Mouse (Mus musculus) macrophage (primary cell): ENCODE data around the gene Bpifb9a. TPM values are rescaled to one million over a fixed set of nuclear protein-coding genes. Genes with fewer than 3 reads are reported as not detected.
"Not testable (repeated sequence)": the region's sequence is repeated elsewhere in the genome, so short reads cannot be mapped to it uniquely, and the experiment has no call there.

Source experiments
- H3K27ac ChIP-seq: fragments of 350-480 bp; formaldehyde crosslinking; 2 replicates; pipeline ENCODE4 v1.9.0; 2021
- H3K36me3 ChIP-seq: fragments of 350-480 bp; formaldehyde crosslinking; 2 replicates; pipeline ENCODE4 v1.9.0; 2021; ENCODE audit errors: inconsistent target
- H3K4me3 ChIP-seq: fragments of 350-480 bp; formaldehyde crosslinking; 2 replicates; pipeline ENCODE4 v1.9.0; 2021; ENCODE audit errors: inconsistent target
- H3K79me2 ChIP-seq: fragments of 350-480 bp; formaldehyde crosslinking; 2 replicates; pipeline ENCODE4 v1.9.0; 2021; ENCODE audit errors: inconsistent target
- WGBS: methylation state at CpG from one replicate; pipeline ENCODE4 v1.1.7; 2026; ENCODE audit warnings: inconsistent platforms; ENCODE audit not compliant: missing documents; 5-methylcytosine and 5-hydroxymethylcytosine counted together
- polyA plus RNA-seq: library from polyadenylated mRNA; stranded (reverse); fragments of 250-400 nt; gene quantifications from 3 replicates; pipeline ENCODE4 v1.2.4, GENCODE M21; 2018; ENCODE audit warnings: inconsistent platforms
- total RNA-seq, 78 experiments: library from RNA; depleted of rRNA; stranded (reverse); fragments of 250-400 nt; gene quantifications; 1 replicate in 9 of 78; 2 replicates in 24 of 78; 3 replicates in 43 of 78; 4 replicates in 2 of 78; pipeline ENCODE4 v1.2.4; 2018; ENCODE audit warnings: inconsistent platforms in 56 of 78

Bpifb9a gene
- not detected for total RNA-seq (2018; cell fraction: chromatin; rRNA removed)
- total RNA-seq (2018; cell fraction: cytosol; rRNA removed): not detected
- total RNA-seq (2018; cell fraction: nucleus; rRNA removed): not detected
- not detected in 3 replicates for polyA plus RNA-seq

- H3K79me2 ChIP-seq, H3K27ac ChIP-seq, H3K4me3 ChIP-seq, H3K36me3 ChIP-seq: not testable (repeated sequence)
- 89% methylated on average over 5 of the region's 5 CpGs for WGBS
These were observed at the start of gene Bpifb9a for GRCm38 (mm10) chr2:154257554-154257953. Gene Bpifb9a, plus strand, starts transcription at chr2:154257854.

- no peaks in the 10 kb centered on the region for H3K79me2 ChIP-seq
- WGBS: 5% methylated on average over 3 of the region's 3 CpGs
These were observed 48.5 kb upstream of the Bpifb9a start for GRCm38 (mm10) chr2:154209112-154209511.

GRCm38 (mm10) chr2:154211121-154211520 lies 46.5 kb upstream of the Bpifb9a start:
- WGBS: 42% methylated on average over 1 of the region's 1 CpGs
- Histone ChIP-seq H3K27ac (no peak overlapping the region), H3K4me3 (no peak overlapping the region), H3K79me2 (no peaks in the 10 kb centered on the region), H3K36me3 (no peaks in the 10 kb centered on the region)

More at GRCm38 (mm10) chr2:154209112-154209511, 48.5 kb upstream of the Bpifb9a start:
- Histone ChIP-seq H3K4me3 (no peak overlapping the region), H3K36me3 (no peaks in the 10 kb centered on the region), H3K27ac (no peak overlapping the region)

GRCm38 (mm10) chr2:154211881-154212280 lies 45.8 kb upstream of the Bpifb9a start:
- Histone ChIP-seq H3K36me3 (no peaks in the 10 kb centered on the region), H3K27ac (no peak overlapping the region), H3K4me3 (no peak overlapping the region), H3K79me2 (no peaks in the 10 kb centered on the region)
- WGBS: 82% methylated on average over 4 of the region's 4 CpGs

GRCm38 (mm10) chr2:154215191-154215590 lies 42.5 kb upstream of the Bpifb9a start:
- WGBS: 11% methylated on average over 5 of the region's 5 CpGs
- H3K36me3 ChIP-seq: no peaks in the 10 kb centered on the region
- H3K79me2 ChIP-seq: no peaks in the 10 kb centered on the region
- H3K4me3 ChIP-seq: no peak overlapping the region
- H3K27ac ChIP-seq: no peak overlapping the region

- Histone ChIP-seq H3K36me3 (no peaks in the 10 kb centered on the region), H3K4me3 (no peak overlapping the region), H3K79me2 (no peaks in the 10 kb centered on the region), H3K27ac (no peak overlapping the region)
- 54% methylated on average over 5 of the region's 5 CpGs for WGBS
These were observed 37.7 kb upstream of the Bpifb9a start for GRCm38 (mm10) chr2:154219950-154220349.

- Histone ChIP-seq H3K4me3 (no peak within 1 kb of the TSS), H3K79me2 (no peaks in the 10 kb centered on the region), H3K27ac (no peak within 1 kb of the TSS), H3K36me3 (no peaks in the 10 kb centered on the region)
- 31% methylated on average over 14 of the region's 14 CpGs for WGBS
These were observed 34.3 kb upstream of the Bpifb9a start, which contains the start of gene Bpifb5 for GRCm38 (mm10) chr2:154223265-154223916. Gene Bpifb5, plus strand, starts transcription at chr2:154223742.

- no peaks in the 10 kb centered on the region for H3K36me3 ChIP-seq
- 74% methylated on average over 2 of the region's 2 CpGs for WGBS
- H3K27ac ChIP-seq: no peak overlapping the region
- no peaks in the 10 kb centered on the region for H3K79me2 ChIP-seq
- no peak overlapping the region for H3K4me3 ChIP-seq
These were observed 33.8 kb upstream of the Bpifb9a start for GRCm38 (mm10) chr2:154223917-154224273.

- Histone ChIP-seq H3K79me2 (no peaks in the 10 kb centered on the region), H3K4me3 (no peak overlapping the region), H3K27ac (no peak overlapping the region), H3K36me3 (no peaks in the 10 kb centered on the region)
- 75% methylated on average over 4 of the region's 4 CpGs for WGBS
These were observed 30.7 kb upstream of the Bpifb9a start for GRCm38 (mm10) chr2:154226991-154227390.

GRCm38 (mm10) chr2:154227830-154228229 lies 29.8 kb upstream of the Bpifb9a start:
- 92% methylated on average over 5 of the region's 5 CpGs for WGBS
- no peaks in the 10 kb centered on the region for H3K79me2 ChIP-seq
- H3K36me3 ChIP-seq: no peaks in the 10 kb centered on the region
- H3K27ac ChIP-seq: no peak overlapping the region
- no peak overlapping the region for H3K4me3 ChIP-seq

GRCm38 (mm10) chr2:154233426-154233825 lies 24.2 kb upstream of the Bpifb9a start:
- H3K27ac ChIP-seq: no peak overlapping the region
- no peaks in the 10 kb centered on the region for H3K79me2 ChIP-seq
- no peak overlapping the region for H3K4me3 ChIP-seq
- WGBS: 96% methylated on average over 6 of the region's 6 CpGs
- H3K36me3 ChIP-seq: no peaks in the 10 kb centered on the region

GRCm38 (mm10) chr2:154240771-154241170 lies 16.9 kb upstream of the Bpifb9a start:
- no peak overlapping the region for H3K4me3 ChIP-seq
- WGBS: 94% methylated on average over 6 of the region's 6 CpGs
- H3K36me3 ChIP-seq: no peaks in the 10 kb centered on the region
- no peaks in the 10 kb centered on the region for H3K79me2 ChIP-seq
- H3K27ac ChIP-seq: no peak overlapping the region

GRCm38 (mm10) chr2:154242726-154243125 lies 14.9 kb upstream of the Bpifb9a start:
- WGBS: 93% methylated on average over 10 of the region's 12 CpGs
- H3K36me3 ChIP-seq, H3K27ac ChIP-seq, H3K4me3 ChIP-seq, H3K79me2 ChIP-seq: not testable (repeated sequence)

- Histone ChIP-seq H3K4me3 (no peak overlapping the region), H3K79me2 (no peaks in the 10 kb centered on the region), H3K27ac (no peak overlapping the region), H3K36me3 (no peaks in the 10 kb centered on the region)
- WGBS: 92% methylated on average over 10 of the region's 10 CpGs
These were observed 14.2 kb upstream of the Bpifb9a start for GRCm38 (mm10) chr2:154243356-154244036.

GRCm38 (mm10) chr2:154245322-154245721 lies 12.3 kb upstream of the Bpifb9a start:
- WGBS: 92% methylated on average over 5 of the region's 5 CpGs
- H3K27ac ChIP-seq: no peak overlapping the region
- no peak overlapping the region for H3K4me3 ChIP-seq
- H3K36me3 ChIP-seq: no peaks in the 10 kb centered on the region
- no peaks in the 10 kb centered on the region for H3K79me2 ChIP-seq
